Mouse (Mus musculus): Measurements from ENCODE around the gene Gigyf1. TPM values are rescaled to one million over a fixed set of nuclear protein-coding genes. Genes with fewer than 3 reads are reported as not detected.

The Gigyf1 gene
- 17.9 and 19.5 TPM in 2 replicates for polyA plus RNA-seq (2015; fragmentation: Nextera tagmentation; extraction: Ambion mirVana)

DNA sequence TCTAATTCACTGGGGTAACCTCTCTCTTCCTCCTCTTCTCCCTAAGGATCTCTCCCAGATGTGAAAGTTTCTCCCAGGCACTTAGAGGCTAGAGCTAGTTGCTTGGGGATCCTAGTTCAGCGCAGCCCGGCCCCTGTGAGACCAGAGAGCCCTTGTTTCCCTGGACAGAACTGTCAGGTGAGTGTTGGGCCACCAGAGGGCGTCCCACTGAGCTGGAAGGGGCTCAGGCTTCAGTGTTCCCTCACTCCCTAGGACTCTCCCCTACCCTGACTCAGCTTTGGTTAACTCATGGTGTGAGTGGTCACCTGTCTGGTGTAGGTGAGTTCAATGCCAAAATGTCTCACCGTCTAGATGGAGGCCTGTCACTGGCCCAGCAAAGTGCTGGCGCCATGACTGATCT, at the start of gene Gigyf1:
Gene Gigyf1 (plus strand): TSS at position 113 of the 400 bp plus-strand sequence.
- WGBS = 81% methylated on average over 5 of the region's 5 CpGs

GRCm38 (mm10) chr5:137472252-137472904, 46.0 kb upstream of the Gigyf1 start:
- Histone ChIP-seq H3K27ac (no peak overlapping the region), H3K4me3 (no peak overlapping the region), H3K4me2 (no peak overlapping the region), H3K9me3 (no peaks in the 10 kb centered on the region), H3K36me3 (no peaks in the 10 kb centered on the region), H3K27me3 (no peaks in the 10 kb centered on the region), H3K4me1 (replicated peaks) (no peaks in the 10 kb centered on the region), H3K9ac (no peak overlapping the region)
- no peak for ATAC-seq (ENCODE audit: low FRiP score)
- WGBS = 70% methylated on average over 5 of the region's 5 CpGs

More for the DNA sequence above, at the start of gene Gigyf1:
- no peaks in the 10 kb centered on the region for H3K27me3 ChIP-seq
- H3K4me2 ChIP-seq = no peak within 1 kb of the TSS
- peaks cover 31% of the 10 kb centered on the region for H3K4me1 ChIP-seq (replicated peaks)
- peaks cover 69% of the 10 kb centered on the region for H3K36me3 ChIP-seq
- no peak within 1 kb of the TSS for H3K27ac ChIP-seq
- no peak within 1 kb of the TSS for H3K4me3 ChIP-seq
- H3K9ac ChIP-seq = no peak within 1 kb of the TSS
- ATAC-seq (ENCODE audit: low FRiP score) = no peak
- H3K9me3 ChIP-seq = no peaks in the 10 kb centered on the region

DNA sequence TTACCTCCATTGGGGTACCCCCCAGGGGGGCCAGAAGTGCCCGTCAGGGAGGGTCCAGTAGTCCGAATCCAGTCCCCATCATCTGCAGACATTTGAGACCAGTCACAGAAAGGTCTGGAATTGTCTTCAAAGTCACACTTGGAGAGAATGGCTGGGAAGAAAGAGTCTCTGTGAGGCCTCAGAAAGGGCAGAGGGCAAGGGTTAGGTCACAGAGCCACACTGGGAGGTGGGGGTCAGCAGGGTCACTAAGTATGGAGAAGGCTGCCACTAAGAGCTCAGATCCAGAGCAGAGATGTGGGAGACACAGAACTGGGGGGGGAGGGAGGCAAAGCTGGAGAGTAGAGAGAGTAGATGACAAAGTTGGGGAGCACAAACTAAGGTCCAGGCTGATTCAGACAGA, 44.0 kb upstream of the Gigyf1 start:
- H3K36me3 ChIP-seq = no peaks in the 10 kb centered on the region
- H3K4me2 ChIP-seq = no peak overlapping the region
- H3K27ac ChIP-seq = no peak overlapping the region
- no peaks in the 10 kb centered on the region for H3K27me3 ChIP-seq
- no peak overlapping the region for H3K4me3 ChIP-seq
- WGBS = 18% methylated on average over 2 of the region's 2 CpGs
- no peaks in the 10 kb centered on the region for H3K4me1 ChIP-seq (replicated peaks)
- H3K9ac ChIP-seq = no peak overlapping the region
- H3K9me3 ChIP-seq = no peaks in the 10 kb centered on the region
- ATAC-seq (ENCODE audit: low FRiP score) = no peak

DNA sequence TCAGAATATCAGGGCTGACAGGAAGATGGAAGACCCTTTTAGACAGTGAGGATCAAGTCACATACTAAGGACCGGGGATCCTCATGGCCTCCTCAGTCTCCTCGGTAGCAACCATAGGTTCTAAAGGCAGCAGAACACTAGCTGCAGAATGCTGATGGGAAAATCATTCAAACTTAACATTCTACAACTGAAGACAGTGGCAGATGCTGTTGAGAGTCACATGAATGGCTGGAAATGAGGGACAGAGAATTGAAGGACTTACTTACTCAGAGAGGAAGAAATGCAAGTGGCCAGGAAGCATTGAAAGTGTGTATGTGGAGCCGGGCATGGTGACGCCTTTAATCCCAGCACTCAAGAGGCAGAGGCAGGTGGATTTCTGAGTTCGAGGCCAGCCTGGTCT, 41.4 kb upstream of the Gigyf1 start, which contains the start of gene Zan:
Gene Zan (minus strand): TSS at position 101 of the 400 bp plus-strand sequence.
- Histone ChIP-seq H3K4me1 (replicated peaks) (0 out of 2 replicates have a peak, but pooled peaks cover 3% of the 10 kb centered on the region), H3K4me2 (no peak within 1 kb of the TSS), H3K27me3 (peaks cover 3% of the 10 kb centered on the region; the same call in 1 of the 2 replicates), H3K9ac (no peak within 1 kb of the TSS), H3K4me3 (no peak within 1 kb of the TSS), H3K27ac (no peak within 1 kb of the TSS), H3K36me3 (no peaks in the 10 kb centered on the region), H3K9me3 (no peaks in the 10 kb centered on the region)
- ATAC-seq (ENCODE audit: low FRiP score) = no peak
- WGBS = 84% methylated on average over 5 of the region's 5 CpGs

DNA sequence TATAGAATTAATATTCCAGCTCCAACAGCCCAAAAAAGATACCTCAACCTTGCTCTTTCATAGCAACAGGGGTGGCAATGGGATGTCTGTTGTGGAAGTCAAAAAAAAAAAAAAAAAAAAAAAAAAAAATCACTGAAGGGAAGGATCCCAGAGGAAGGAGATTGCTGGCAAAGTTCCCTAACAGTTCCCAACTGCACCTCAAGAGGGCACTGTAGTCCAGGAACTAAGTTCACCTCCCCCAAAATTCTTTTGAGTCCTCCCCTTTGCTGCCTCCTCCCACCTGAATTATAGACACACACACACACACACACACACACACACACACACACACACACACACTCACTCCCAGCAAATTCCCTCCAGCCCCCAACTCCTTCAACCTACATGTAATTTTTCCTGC, 37.2 kb upstream of the Gigyf1 start:
- Histone ChIP-seq H3K9me3 (no peaks in the 10 kb centered on the region), H3K4me1 (replicated peaks) (peaks cover 13% of the 10 kb centered on the region), H3K36me3 (no peaks in the 10 kb centered on the region), H3K9ac (no peak overlapping the region), H3K27me3 (peaks cover 20% of the 10 kb centered on the region; the same call in 1 of the 2 replicates), H3K4me3 (no peak overlapping the region), H3K27ac (no peak overlapping the region), H3K4me2 (no peak overlapping the region)
- no peak for ATAC-seq (ENCODE audit: low FRiP score)

GRCm38 (mm10) chr5:137481897-137482296, 36.5 kb upstream of the Gigyf1 start:
- peaks cover 17% of the 10 kb centered on the region for H3K4me1 ChIP-seq (replicated peaks)
- no peak overlapping the region for H3K27ac ChIP-seq
- H3K9me3 ChIP-seq = no peaks in the 10 kb centered on the region
- no peak overlapping the region for H3K4me3 ChIP-seq
- H3K27me3 ChIP-seq = peaks cover 25% of the 10 kb centered on the region; the same call in 1 of the 2 replicates
- ATAC-seq (ENCODE audit: low FRiP score) = no peak
- no peak overlapping the region for H3K4me2 ChIP-seq
- no peak overlapping the region for H3K9ac ChIP-seq
- no peaks in the 10 kb centered on the region for H3K36me3 ChIP-seq
- WGBS = 10% methylated on average over 8 of the region's 8 CpGs

- ATAC-seq (ENCODE audit: low FRiP score) = no peak
- H3K27ac ChIP-seq = no peak overlapping the region
- no peaks in the 10 kb centered on the region for H3K9me3 ChIP-seq
- H3K27me3 ChIP-seq = peaks cover 25% of the 10 kb centered on the region; the same call in 1 of the 2 replicates
- 4% methylated on average over 30 of the region's 30 CpGs for WGBS
- peak overlapping the region; percentile 25 for H3K4me3 ChIP-seq
- no peaks in the 10 kb centered on the region for H3K36me3 ChIP-seq
- peak overlapping the region; percentile 19 for H3K9ac ChIP-seq
- H3K4me1 ChIP-seq (replicated peaks) = peaks cover 17% of the 10 kb centered on the region
- peak overlapping the region; percentile 50 for H3K4me2 ChIP-seq
These were observed 33.1 kb upstream of the Gigyf1 start for GRCm38 (mm10) chr5:137485071-137485850.

- Histone ChIP-seq H3K36me3 (no peaks in the 10 kb centered on the region), H3K27ac (no peak overlapping the region), H3K4me2 (peak overlapping the region; percentile 50), H3K4me1 (replicated peaks) (peaks cover 17% of the 10 kb centered on the region), H3K27me3 (peaks cover 25% of the 10 kb centered on the region; the same call in 1 of the 2 replicates), H3K4me3 (peak overlapping the region; percentile 25), H3K9me3 (no peaks in the 10 kb centered on the region), H3K9ac (peak overlapping the region; percentile 19)
- no peak for ATAC-seq (ENCODE audit: low FRiP score)
- 1% methylated on average over 17 of the region's 17 CpGs for WGBS
These were observed 32.5 kb upstream of the Gigyf1 start for GRCm38 (mm10) chr5:137485851-137486155.

DNA sequence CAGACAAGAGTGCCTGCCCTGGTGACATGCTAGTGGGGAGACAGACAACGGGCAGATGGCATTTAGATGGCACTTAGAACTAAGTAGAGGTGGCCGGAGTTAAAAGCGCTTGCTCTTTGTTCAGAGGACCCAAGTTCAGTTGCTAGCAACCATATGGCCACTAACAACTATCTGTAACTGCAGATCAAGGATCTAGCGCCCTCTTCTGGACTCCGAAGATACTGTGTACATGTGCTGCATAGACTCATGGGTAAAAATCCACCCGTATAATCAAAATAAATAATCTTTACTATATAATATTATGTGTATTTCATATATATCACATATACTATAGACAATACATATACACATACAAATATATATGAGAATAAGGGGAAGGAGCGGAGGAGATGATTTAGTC, 30.7 kb upstream of the Gigyf1 start:
- Histone ChIP-seq H3K4me1 (replicated peaks) (peaks cover 14% of the 10 kb centered on the region), H3K27ac (no peak overlapping the region), H3K9me3 (no peaks in the 10 kb centered on the region), H3K4me3 (no peak overlapping the region), H3K36me3 (no peaks in the 10 kb centered on the region), H3K4me2 (no peak overlapping the region), H3K9ac (no peak overlapping the region), H3K27me3 (peaks cover 22% of the 10 kb centered on the region; the same call in 1 of the 2 replicates)
- 86% methylated on average over 7 of the region's 7 CpGs for WGBS
- ATAC-seq (ENCODE audit: low FRiP score) = no peak

- peaks cover 1% of the 10 kb centered on the region; the same call in 1 of the 2 replicates for H3K27me3 ChIP-seq
- H3K36me3 ChIP-seq = no peaks in the 10 kb centered on the region
- H3K27ac ChIP-seq = no peak overlapping the region
- H3K9ac ChIP-seq = no peak overlapping the region
- WGBS = 68% methylated on average over 4 of the region's 4 CpGs
- no peaks in the 10 kb centered on the region for H3K4me1 ChIP-seq (replicated peaks)
- no peak for ATAC-seq (ENCODE audit: low FRiP score)
- H3K4me3 ChIP-seq = no peak overlapping the region
- no peak overlapping the region for H3K4me2 ChIP-seq
- no peaks in the 10 kb centered on the region for H3K9me3 ChIP-seq
These were observed 26.8 kb upstream of the Gigyf1 start for GRCm38 (mm10) chr5:137491559-137491958.

GRCm38 (mm10) chr5:137493831-137494230, 24.5 kb upstream of the Gigyf1 start:
- Histone ChIP-seq H3K36me3 (no peaks in the 10 kb centered on the region), H3K27me3 (no peaks in the 10 kb centered on the region), H3K9me3 (no peaks in the 10 kb centered on the region), H3K4me1 (replicated peaks) (no peaks in the 10 kb centered on the region), H3K4me2 (no peak overlapping the region), H3K27ac (no peak overlapping the region), H3K4me3 (no peak overlapping the region), H3K9ac (no peak overlapping the region)
- no peak for ATAC-seq (ENCODE audit: low FRiP score)
- WGBS = 80% methylated on average over 13 of the region's 13 CpGs

GRCm38 (mm10) chr5:137500186-137500585, 18.2 kb upstream of the Gigyf1 start:
- Histone ChIP-seq H3K27me3 (no peaks in the 10 kb centered on the region), H3K36me3 (peaks cover 10% of the 10 kb centered on the region), H3K4me3 (no peak overlapping the region), H3K4me2 (no peak overlapping the region), H3K27ac (no peak overlapping the region), H3K9me3 (no peaks in the 10 kb centered on the region), H3K9ac (no peak overlapping the region), H3K4me1 (replicated peaks) (peaks cover 19% of the 10 kb centered on the region)
- no peak for ATAC-seq (ENCODE audit: low FRiP score)
- WGBS = 94% methylated on average over 7 of the region's 7 CpGs

Data from hindbrain, embryonic 13.5 days (tissue).